8 mouse cellular contexts compared by ENCODE assay signal in genomic region chr9:44478229-44478921, GRCm38 (mm10). TPM values are rescaled to one million over a fixed set of nuclear protein-coding genes. Genes with fewer than 3 reads are reported as not detected.
DNase-seq lines count a peak whose midpoint lies in the region; ATAC-seq and TF ChIP-seq lines count a peak whose summit lies in the region.

No protein-coding gene starts in this region.

- no peaks in the 10 kb centered on the region for H3K79me2 ChIP-seq in CH12.LX (replicated peaks; ENCODE audit: control insufficient read depth, extremely low read depth, insufficient read depth, poor library complexity, severe bottlenecking)

- dilution Hi-C loops in CH12.LX (cut with MboI; ENCODE audit: extremely low pct_ligation_motif_present, extremely low pct_unique_long_range_greater_than_20kb, low sequenced_read_pairs) = no loop called here

- peak; percentile 72 for ATAC-seq in embryonic facial prominence, embryonic 15.5 days (ENCODE audit: insufficient number of reproducible peaks, low FRiP score, low TSS enrichment, low read depth)
- peak; percentile 66 for ATAC-seq in hindbrain, embryonic 14.5 days (ENCODE audit: low FRiP score)
- ATAC-seq in stomach, embryonic 15.5 days (ENCODE audit: insufficient read depth, low FRiP score, low read depth) = peak; percentile 44

- in situ Hi-C loops in CH12.LX (cut with MboI; ENCODE audit: low pct_ligation_motif_present, low pct_unique_long_range_greater_than_20kb, low sequenced_read_pairs) = no loop called here

- H3K27ac ChIP-seq in CH12.LX (ENCODE audit: insufficient read depth, low read depth) = no peak overlapping the region
- H3K27ac ChIP-seq in embryonic facial prominence, embryonic 15.5 days (replicated peaks) = peak overlapping the region; percentile 100
- peak overlapping the region; percentile 98 for H3K27ac ChIP-seq in hindbrain, embryonic 14.5 days
- H3K27ac ChIP-seq in midbrain, embryonic 10.5 days (replicated peaks) = peak overlapping the region; percentile 95
- peak overlapping the region; percentile 99 for H3K27ac ChIP-seq in stomach, embryonic 15.5 days

- DNase-seq in CH12.LX (ENCODE audit: extremely low read depth) = no peak
- peak; percentile 78 for DNase-seq in adipocyte (ENCODE audit: low spot score)
- peak; percentile 89 for DNase-seq in hindbrain, embryonic 14.5 days (ENCODE audit: low spot score)
- DNase-seq in left cerebral cortex, postnatal 36 days (ENCODE audit: low spot score in 2 of 2) = peak; percentile 70 to 73
- DNase-seq in midbrain, embryonic 10.5 days (ENCODE audit: low spot score) = peak; percentile 93
- no peak for DNase-seq in c-Kit-positive CD71-positive TER-119-positive erythroid progenitor cells, embryonic 14.5 days (ENCODE audit: low spot score)

- H3K9ac ChIP-seq in CH12.LX (ENCODE audit: insufficient read depth, low read depth) = 0 out of 2 replicates have a peak overlapping the region, but pooled peaks have one; percentile 1
- H3K9ac ChIP-seq in embryonic facial prominence, embryonic 15.5 days = peak overlapping the region; percentile 76
- peak overlapping the region; percentile 81 for H3K9ac ChIP-seq in hindbrain, embryonic 14.5 days
- H3K9ac ChIP-seq in stomach, embryonic 15.5 days = peak overlapping the region; percentile 29; the same call in 1 of the 2 replicates

- intact Hi-C loops in left cerebral cortex, postnatal 36 days (cut with DNase I) = loop anchor here (2.0 kb wide), 1 partner anchor 20 kb away; no protein-coding TSS in a partner anchor

- no peaks in the 10 kb centered on the region for H3K36me3 ChIP-seq in CH12.LX (replicated peaks in 1 of 2; ENCODE audit: control insufficient read depth in 1 of 2, insufficient read depth in 1 of 2, low read length in 1 of 2)
- no peaks in the 10 kb centered on the region for H3K36me3 ChIP-seq in embryonic facial prominence, embryonic 15.5 days
- no peaks in the 10 kb centered on the region for H3K36me3 ChIP-seq in hindbrain, embryonic 14.5 days (replicated peaks; ENCODE audit: control insufficient read depth, insufficient read depth)
- H3K36me3 ChIP-seq in midbrain, embryonic 10.5 days = no peaks in the 10 kb centered on the region
- H3K36me3 ChIP-seq in stomach, embryonic 15.5 days = no peaks in the 10 kb centered on the region

- H3K4me2 ChIP-seq in CH12.LX (ENCODE audit: insufficient read depth, low read depth, poor library complexity, severe bottlenecking) = peak overlapping the region; percentile 91
- H3K4me2 ChIP-seq in embryonic facial prominence, embryonic 15.5 days (replicated peaks) = peak overlapping the region; percentile 91
- H3K4me2 ChIP-seq in hindbrain, embryonic 14.5 days (replicated peaks) = peak overlapping the region; percentile 78
- H3K4me2 ChIP-seq in stomach, embryonic 15.5 days = peak overlapping the region; percentile 90

- peaks cover 5% of the 10 kb centered on the region for H3K27me3 ChIP-seq in CH12.LX (replicated peaks)
- H3K27me3 ChIP-seq in embryonic facial prominence, embryonic 15.5 days = no peaks in the 10 kb centered on the region
- no peaks in the 10 kb centered on the region for H3K27me3 ChIP-seq in hindbrain, embryonic 14.5 days (ENCODE audit: control insufficient read depth, insufficient read depth, low read length)
- peaks cover 23% of the 10 kb centered on the region for H3K27me3 ChIP-seq in midbrain, embryonic 10.5 days (ENCODE audit: low read depth, poor library complexity, severe bottlenecking)
- no peaks in the 10 kb centered on the region for H3K27me3 ChIP-seq in stomach, embryonic 15.5 days (replicated peaks)

- TF ChIP-seq CTCF in CH12.LX (conservative IDR thresholded peaks at IDR 0.05 in 1 of 2, IDR thresholded peaks at IDR 0.05 in 1 of 2; ENCODE audit: low read depth in 2 of 2, low read length in 2 of 2) = no peak

- no peaks in the 10 kb centered on the region for H3K9me3 ChIP-seq in CH12.LX (replicated peaks; ENCODE audit: low read length)
- H3K9me3 ChIP-seq in embryonic facial prominence, embryonic 15.5 days (replicated peaks) = no peaks in the 10 kb centered on the region
- H3K9me3 ChIP-seq in hindbrain, embryonic 14.5 days (ENCODE audit: control insufficient read depth, low read length) = no peaks in the 10 kb centered on the region
- H3K9me3 ChIP-seq in midbrain, embryonic 10.5 days (replicated peaks) = 0 out of 2 replicates have a peak, but pooled peaks cover 3% of the 10 kb centered on the region
- no peaks in the 10 kb centered on the region for H3K9me3 ChIP-seq in stomach, embryonic 15.5 days

- under 1% methylated on average over 23 of the region's 27 CpGs for WGBS in embryonic facial prominence, embryonic 15.5 days
- WGBS in hindbrain, embryonic 14.5 days = 0% methylated on average over 23 of the region's 27 CpGs
- WGBS in midbrain, embryonic 10.5 days = under 1% methylated on average over 20 of the region's 27 CpGs
- WGBS in stomach, embryonic 15.5 days = under 1% methylated on average over 22 of the region's 27 CpGs

- peak overlapping the region; percentile 38 to 42 (median 41) for H3K4me3 ChIP-seq in CH12.LX (replicated peaks in 1 of 3; ENCODE audit: low read depth in 2 of 3, low read length in 2 of 3, poor library complexity in 1 of 3)
- peak overlapping the region; percentile 83 for H3K4me3 ChIP-seq in embryonic facial prominence, embryonic 15.5 days (replicated peaks)
- H3K4me3 ChIP-seq in hindbrain, embryonic 14.5 days (replicated peaks; ENCODE audit: low read length) = peak overlapping the region; percentile 56
- H3K4me3 ChIP-seq in midbrain, embryonic 10.5 days = peak overlapping the region; percentile 81
- peak overlapping the region; percentile 74 for H3K4me3 ChIP-seq in stomach, embryonic 15.5 days (replicated peaks)

- TF ChIP-seq RAD21 in CH12.LX (IDR thresholded peaks at IDR 0.05; ENCODE audit: low read depth, low read length) = no peak

- no peak for TF ChIP-seq EP300 in CH12.LX (IDR thresholded peaks at IDR 0.05; ENCODE audit: low read length)

- peaks cover 6 to 43% of the 10 kb centered on the region in 2 experiments for H3K4me1 ChIP-seq in CH12.LX (ENCODE audit: control insufficient read depth in 1 of 2, insufficient read depth in 2 of 2)
- peaks cover 27% of the 10 kb centered on the region for H3K4me1 ChIP-seq in embryonic facial prominence, embryonic 15.5 days
- H3K4me1 ChIP-seq in hindbrain, embryonic 14.5 days (replicated peaks; ENCODE audit: control insufficient read depth, insufficient read depth, low read length) = peaks cover 25% of the 10 kb centered on the region
- H3K4me1 ChIP-seq in midbrain, embryonic 10.5 days = peaks cover 49% of the 10 kb centered on the region
- peaks cover 15% of the 10 kb centered on the region; the same call in 1 of the 2 replicates for H3K4me1 ChIP-seq in stomach, embryonic 15.5 days

- no peak for TF ChIP-seq POLR2A in CH12.LX (IDR thresholded peaks at IDR 0.05; ENCODE audit: low read depth, low read length)

TF ChIP-seq in CH12.LX, 34 proteins besides CTCF, POLR2A, EP300 and RAD21:
- no peak for TF ChIP-seq JUND (conservative IDR thresholded peaks at IDR 0.05; ENCODE audit: low read depth, low read length)
- no peak for TF ChIP-seq ELF1 (IDR thresholded peaks at IDR 0.05; ENCODE audit: low read depth, low read length)
- no peak for TF ChIP-seq SMC3 (IDR thresholded peaks at IDR 0.05; ENCODE audit: low read depth, low read length)

RNA-seq across cellular contexts. Expression of gene Bcl9l, which starts 4.2 kb away (rescaled TPM):
- total RNA-seq in CH12.LX (2012; rRNA removed) = 0.88 and 1.6 TPM in 2 replicates
- total RNA-seq in CH12.LX (2014; rRNA removed) = 0.08 and 0.67 TPM in 2 replicates
- 6.2 and 7.5 TPM in 2 replicates for polyA plus RNA-seq in CH12.LX (2012; ENCODE audit: insufficient read length, low read depth)
- 21.2 and 21.8 TPM in 2 replicates for polyA plus RNA-seq in embryonic facial prominence, embryonic 15.5 days (2015; fragmentation: Nextera tagmentation; extraction: Ambion mirVana)
- polyA plus RNA-seq in hindbrain, embryonic 14.5 days (2014; fragmentation: Nextera tagmentation; extraction: Ambion mirVana) = 11.6 and 13.5 TPM in 2 replicates
- 10 to 100 TPM; 58.1 to 70.0 TPM for total RNA-seq in left cerebral cortex, postnatal 36 days (2021)
- 3.9 and 4.7 TPM in 2 replicates for polyA plus RNA-seq in midbrain, embryonic 10.5 days (2016; fragmentation: Nextera tagmentation; extraction: Ambion mirVana)
- polyA plus RNA-seq in stomach, embryonic 15.5 days (2015; fragmentation: Nextera tagmentation; extraction: Ambion mirVana) = 12.0 and 12.1 TPM in 2 replicates

RNA-seq across cellular contexts. Expression of gene Upk2, which starts 23.6 kb away (rescaled TPM):
- total RNA-seq in CH12.LX (2012; rRNA removed) (not detected in 2 replicates), CH12.LX (2014; rRNA removed) (not detected in 2 replicates)
- not detected in 2 replicates for polyA plus RNA-seq in CH12.LX (2012; ENCODE audit: insufficient read length, low read depth)
- polyA plus RNA-seq in embryonic facial prominence, embryonic 15.5 days (2015; fragmentation: Nextera tagmentation; extraction: Ambion mirVana) = 2.1 and 3.3 TPM in 2 replicates
- polyA plus RNA-seq in hindbrain, embryonic 14.5 days (2014; fragmentation: Nextera tagmentation; extraction: Ambion mirVana) = not detected in 2 replicates
- not detected for total RNA-seq in left cerebral cortex, postnatal 36 days (2021)
- not detected in 2 replicates for polyA plus RNA-seq in midbrain, embryonic 10.5 days (2016; fragmentation: Nextera tagmentation; extraction: Ambion mirVana)
- 18.2 and 26.2 TPM in 2 replicates for polyA plus RNA-seq in stomach, embryonic 15.5 days (2015; fragmentation: Nextera tagmentation; extraction: Ambion mirVana)

RNA-seq across cellular contexts. Expression of gene Foxr1, which starts 37.4 kb away (rescaled TPM):
- 0.08 and 0.21 TPM in 2 replicates for total RNA-seq in CH12.LX (2012; rRNA removed)
- not detected in 2 replicates for total RNA-seq in CH12.LX (2014; rRNA removed)
- polyA plus RNA-seq in CH12.LX (2012; ENCODE audit: insufficient read length, low read depth) = 1.4 and 1.5 TPM in 2 replicates
- polyA plus RNA-seq in embryonic facial prominence, embryonic 15.5 days (2015; fragmentation: Nextera tagmentation; extraction: Ambion mirVana) = not detected in 2 replicates
- polyA plus RNA-seq in hindbrain, embryonic 14.5 days (2014; fragmentation: Nextera tagmentation; extraction: Ambion mirVana) = not detected in 2 replicates
- not detected for total RNA-seq in left cerebral cortex, postnatal 36 days (2021)
- polyA plus RNA-seq in midbrain, embryonic 10.5 days (2016; fragmentation: Nextera tagmentation; extraction: Ambion mirVana) = not detected in 2 replicates
- not detected in 2 replicates for polyA plus RNA-seq in stomach, embryonic 15.5 days (2015; fragmentation: Nextera tagmentation; extraction: Ambion mirVana)

Comparison
In these comparisons a context has a peak if more than half of its experiments do, and no peak if none do; other contexts are left out.
1. DNase-seq: peak in adipocyte (single experiment), hindbrain, embryonic 14.5 days (single experiment), left cerebral cortex, postnatal 36 days (2 of 2) and midbrain, embryonic 10.5 days (single experiment); none in CH12.LX (single experiment) and c-Kit-positive CD71-positive TER-119-positive erythroid progenitor cells, embryonic 14.5 days (single experiment).
2. H3K9ac ChIP-seq: peak in every context shown above with its lines; median percentile 81 in hindbrain, embryonic 14.5 days; 76 in embryonic facial prominence, embryonic 15.5 days; 29 in stomach, embryonic 15.5 days; 1 in CH12.LX.
3. Peak in every context shown above with its lines, with median percentiles within 50 percentile points of each other: H3K4me2 ChIP-seq, H3K4me3 ChIP-seq and ATAC-seq.